Mouse (Mus musculus): ENCODE measurements around the gene Ssu72.

DNA sequence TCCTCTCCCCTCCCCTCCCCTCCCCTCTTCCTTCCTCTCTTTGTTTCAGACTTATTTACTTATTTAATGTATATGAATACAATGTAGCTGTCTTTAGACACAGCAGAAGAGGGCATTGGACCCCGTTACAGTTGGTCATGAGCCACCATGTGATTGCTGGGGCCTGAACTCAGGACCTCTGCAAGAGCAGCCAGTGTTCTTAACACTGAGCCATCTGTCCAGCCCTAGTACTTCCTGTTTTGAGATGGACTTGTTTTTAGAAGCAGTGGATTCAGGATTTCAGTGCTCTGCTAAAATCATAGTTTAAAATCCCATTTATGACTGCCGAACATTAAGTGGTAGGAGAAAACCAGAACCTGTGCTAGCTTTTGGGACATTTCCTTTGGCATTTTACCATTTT is 4.0 kb downstream of the Ssu72 start:
- TF ChIP-seq CTCF (IDR thresholded peaks at IDR 0.05; ENCODE audit: low read depth) (no peak), EP300 (IDR thresholded peaks at IDR 0.05; ENCODE audit: low read depth) (no peak)
